Mouse (Mus musculus) E14TG2a.4 (cell line): ENCODE results near the gene Notch2.

ENCODE experiments used
- CTCF ChIP-seq: conservative IDR thresholded peaks from 2 replicates; pipeline ENCODE4 v1.5.1; 2014; ENCODE audit warnings: low read length
- NANOG ChIP-seq: IDR thresholded peaks from 2 replicates; pipeline ENCODE4 v1.6.1; 2014; ENCODE audit warnings: borderline replicate concordance, low read length, mixed read lengths

GRCm38 (mm10) chr3:98038658-98039057 lies 25.3 kb downstream of the Notch2 start:
- TF ChIP-seq CTCF (no peak), NANOG (no peak)
